Mouse (Mus musculus) cortical plate, adult 2 months (tissue): ENCODE measurements around the gene Napsa.

Experiments used
- CTCF ChIP-seq: fragments of 200-500 bp; IDR thresholded peaks from 2 replicates; pipeline ENCODE4 v1.5.1; 2011; ENCODE audit warnings: mild to moderate bottlenecking, control low read depth, low read length; ENCODE audit not compliant: insufficient read depth; ENCODE audit errors: extremely low read depth
- POLR2A ChIP-seq: fragments of 200-500 bp; IDR thresholded peaks from 2 replicates; pipeline ENCODE4 v1.6.1; 2011; ENCODE audit warnings: mild to moderate bottlenecking, low read length, control low read depth; ENCODE audit not compliant: insufficient read depth; ENCODE audit errors: extremely low read depth

DNA sequence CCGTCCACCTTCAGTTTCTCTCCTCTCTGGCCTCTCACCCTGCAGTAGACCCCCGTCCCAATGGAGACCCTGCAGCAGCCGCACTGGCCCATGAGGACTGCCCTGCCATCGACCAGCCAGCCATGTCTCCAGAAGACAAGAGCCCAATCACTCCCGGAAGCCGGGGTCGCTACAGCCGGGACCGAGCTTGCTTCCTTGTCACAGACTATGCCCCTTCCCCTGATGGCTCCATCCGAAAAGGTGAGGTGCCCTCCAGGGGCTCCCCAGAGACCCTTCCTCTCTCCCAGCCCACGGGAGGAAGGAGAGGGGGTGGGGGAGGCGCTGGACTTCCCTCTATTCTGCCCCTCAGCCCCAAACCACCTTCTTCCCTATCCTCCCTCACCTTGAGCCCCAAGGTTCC, 26.2 kb downstream of the Napsa start:
- TF ChIP-seq CTCF = no peak
- TF ChIP-seq POLR2A = no peak
